Mouse (Mus musculus) hindbrain, embryonic 14.5 days (tissue): ENCODE data around the gene Gsta2. TPM values are rescaled to one million over a fixed set of nuclear protein-coding genes. Genes with fewer than 3 reads are reported as not detected.
"Not testable (repeated sequence)": the region's sequence is repeated elsewhere in the genome, so short reads cannot be mapped to it uniquely, and the experiment has no call there.

Source experiments
- ATAC-seq: fragments of 200-750 bp; cut with Nextera tagmentation; 2 replicates; pipeline ENCODE4 v1.8.0; 2017; ENCODE audit warnings: moderate number of reproducible peaks, mild to moderate bottlenecking, moderate TSS enrichment, moderate library complexity; ENCODE audit not compliant: low FRiP score
- DNase-seq: peaks from one replicate; pipeline ENCODE4 v3.0.0-alpha.2; 2015; ENCODE audit warnings: low spot score
- H3K27ac ChIP-seq: fragments of 300-500 bp; sonication (generic); 2 replicates; pipeline ENCODE4 v1.5.1; 2014; ENCODE audit warnings: mild to moderate bottlenecking, moderate library complexity
- H3K27me3 ChIP-seq: fragments of 300-500 bp; sonication (generic); 2 replicates; pipeline ENCODE4 v1.6.1; 2014; ENCODE audit warnings: mild to moderate bottlenecking, low read length, mixed read lengths; ENCODE audit not compliant: control insufficient read depth, insufficient read depth
- H3K36me3 ChIP-seq: fragments of 300-500 bp; sonication (generic); replicated peaks from 2 replicates; pipeline ENCODE4 v1.6.1; 2014; ENCODE audit not compliant: control insufficient read depth, insufficient read depth
- H3K4me1 ChIP-seq: fragments of 300-500 bp; sonication (generic); replicated peaks from 2 replicates; pipeline ENCODE4 v1.6.1; 2014; ENCODE audit warnings: antibody characterized with exemption, low read length, mixed read lengths; ENCODE audit not compliant: control insufficient read depth, insufficient read depth
- H3K4me2 ChIP-seq: fragments of 300-500 bp; sonication (generic); replicated peaks from 2 replicates; pipeline ENCODE4 v1.6.1; 2014; ENCODE audit warnings: mild to moderate bottlenecking, moderate library complexity
- H3K4me3 ChIP-seq: fragments of 300-500 bp; sonication (generic); replicated peaks from 2 replicates; pipeline ENCODE4 v1.5.1; 2014; ENCODE audit warnings: mild to moderate bottlenecking, low read length
- H3K9ac ChIP-seq: fragments of 300-500 bp; sonication (generic); 2 replicates; pipeline ENCODE4 v1.6.1; 2014
- H3K9me3 ChIP-seq: fragments of 300-500 bp; sonication (generic); 2 replicates; pipeline ENCODE4 v1.6.1; 2016; ENCODE audit warnings: low read length; ENCODE audit not compliant: control insufficient read depth
- WGBS: fragments of 180-500 bp; shearing (Covaris S2); extraction: QIAGEN DNeasy Blood & Tissue Kit; methylation state at CpG from one replicate; pipeline ENCODE4 v1.1.7; 2014; 5-methylcytosine and 5-hydroxymethylcytosine counted together
- polyA plus RNA-seq: library from polyadenylated mRNA; unstranded; fragments of >200 nt; fragmentation: Nextera tagmentation; extraction: Ambion mirVana; gene quantifications from 2 replicates; pipeline ENCODE4 v1.2.1, GENCODE M21; 2014

Gene Gsta2
- polyA plus RNA-seq, 1 experiment from 2014 or later = not detected

DNA sequence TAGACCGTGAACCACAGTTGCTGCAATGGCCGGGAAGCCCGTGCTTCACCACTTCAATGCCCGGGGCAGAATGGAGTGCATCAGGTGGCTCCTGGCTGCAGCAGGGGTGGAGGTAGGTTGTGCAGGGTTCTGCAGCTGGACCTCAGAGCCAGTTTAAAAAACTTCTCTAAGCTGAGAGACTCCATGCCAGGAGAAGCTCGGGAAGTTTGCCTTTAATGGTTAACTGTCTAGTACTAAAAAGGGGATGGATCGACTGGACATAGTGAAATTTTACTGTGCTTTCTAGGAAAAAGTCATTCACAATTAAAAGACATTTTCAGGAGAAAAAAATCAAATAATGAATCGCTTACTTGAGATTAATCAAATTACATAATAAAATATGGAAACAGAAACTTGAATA, 60.8 kb downstream of the Gsta2 start:
- H3K9me3 ChIP-seq, H3K4me2 ChIP-seq, H3K27me3 ChIP-seq, H3K36me3 ChIP-seq, H3K4me3 ChIP-seq, ATAC-seq, DNase-seq, H3K9ac ChIP-seq, H3K27ac ChIP-seq, H3K4me1 ChIP-seq: not testable (repeated sequence)
- WGBS = 89% methylated on average over 5 of the region's 7 CpGs

DNA sequence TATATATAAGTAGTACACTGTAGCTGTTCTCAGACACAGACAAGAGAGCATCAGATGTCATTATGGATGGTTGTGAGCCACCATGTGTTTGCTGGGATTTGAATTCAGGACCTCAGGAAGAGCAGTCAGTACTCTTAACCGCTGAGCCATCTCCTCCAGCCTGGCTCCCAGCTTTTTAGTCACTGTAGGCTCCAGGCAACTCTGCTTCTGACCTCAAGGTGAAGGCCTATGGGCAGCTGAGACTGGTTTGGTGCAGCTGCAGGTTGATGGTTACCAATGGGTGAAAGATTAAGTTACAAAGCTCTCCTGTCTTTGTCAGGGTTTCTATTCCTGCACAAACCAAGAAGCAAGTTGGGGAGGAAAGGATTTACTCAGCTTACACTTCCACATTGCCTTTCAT, 61.9 kb downstream of the Gsta2 start:
- not testable (repeated sequence) for ATAC-seq, H3K4me1 ChIP-seq, H3K9me3 ChIP-seq, DNase-seq, H3K4me2 ChIP-seq, H3K9ac ChIP-seq, H3K27me3 ChIP-seq, H3K27ac ChIP-seq, H3K36me3 ChIP-seq, H3K4me3 ChIP-seq
- WGBS = 67% methylated on average over 1 of the region's 1 CpGs

DNA sequence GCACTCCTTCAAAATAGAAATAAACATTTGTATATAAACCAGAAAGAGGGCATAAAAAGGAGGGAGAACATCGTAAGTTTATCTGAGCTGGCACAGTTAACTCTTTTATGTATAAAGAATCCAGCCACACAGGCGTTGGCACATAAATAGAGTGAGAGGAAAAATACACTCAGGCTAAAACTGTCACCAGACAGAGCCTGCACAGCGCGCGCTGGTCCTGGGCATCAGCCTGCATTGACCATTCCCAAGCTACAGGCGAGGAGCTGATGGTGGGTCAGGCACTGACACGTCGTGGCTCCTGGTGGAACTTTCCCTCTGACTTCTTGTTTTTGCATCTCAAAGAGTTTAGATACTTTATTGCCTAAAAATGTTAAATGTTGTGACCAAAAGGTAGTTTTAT, 63.1 kb downstream of the Gsta2 start:
- H3K4me3 ChIP-seq, DNase-seq, H3K9me3 ChIP-seq, ATAC-seq, H3K4me1 ChIP-seq, H3K9ac ChIP-seq, H3K36me3 ChIP-seq, H3K4me2 ChIP-seq, H3K27ac ChIP-seq, H3K27me3 ChIP-seq: not testable (repeated sequence)
- WGBS = 93% methylated on average over 8 of the region's 8 CpGs

DNA sequence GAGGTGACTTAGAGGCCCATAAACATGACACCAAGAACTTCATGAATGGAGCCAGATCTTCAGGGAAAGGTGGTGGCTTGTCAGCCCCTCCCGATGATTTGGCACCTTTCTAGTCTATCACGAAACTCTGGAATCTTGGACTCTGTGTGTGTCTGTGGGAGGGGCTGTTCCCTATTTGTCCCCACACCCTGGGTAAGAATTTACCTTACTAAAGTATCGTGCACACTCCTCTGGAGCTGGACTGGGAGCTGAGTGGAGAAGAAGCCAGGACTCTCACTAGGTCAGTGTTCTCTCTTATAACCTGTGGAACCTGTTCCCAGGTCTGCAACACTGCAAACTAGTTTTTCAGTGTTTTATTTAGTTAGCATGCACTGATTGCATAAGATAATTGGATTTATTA, 65.9 kb downstream of the Gsta2 start, which contains the start of gene Gm10639:
Gene Gm10639, plus strand, starts transcription at position 201 of the 400 bp plus-strand sequence.
- not testable (repeated sequence) for H3K4me1 ChIP-seq, H3K27me3 ChIP-seq, H3K36me3 ChIP-seq, H3K4me2 ChIP-seq, H3K9me3 ChIP-seq, H3K4me3 ChIP-seq, ATAC-seq, H3K9ac ChIP-seq, DNase-seq, H3K27ac ChIP-seq
- 91% methylated on average over 3 of the region's 3 CpGs for WGBS

DNA sequence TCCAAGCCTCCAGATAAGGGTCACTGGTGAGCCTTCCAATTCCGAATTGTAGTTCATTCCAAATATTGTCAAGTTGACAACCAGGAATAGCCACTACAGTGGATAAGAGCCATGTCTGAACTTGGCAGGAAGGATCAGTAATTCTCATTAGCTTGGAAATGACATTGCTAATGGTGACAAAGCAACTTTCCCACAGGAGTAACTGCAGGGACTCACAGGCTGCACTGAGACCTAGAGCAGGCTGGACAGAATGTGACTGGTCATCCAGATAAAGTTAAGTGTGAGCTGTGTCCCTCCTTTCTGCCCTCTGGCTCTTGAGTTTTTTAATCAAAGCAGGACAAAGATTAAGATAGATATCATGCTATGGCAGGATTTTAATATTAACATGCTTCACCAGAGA, 66.5 kb downstream of the Gsta2 start:
- H3K9me3 ChIP-seq, H3K36me3 ChIP-seq, ATAC-seq, H3K27me3 ChIP-seq, H3K9ac ChIP-seq, H3K4me3 ChIP-seq, H3K27ac ChIP-seq, H3K4me1 ChIP-seq, DNase-seq, H3K4me2 ChIP-seq: not testable (repeated sequence)
- WGBS = 89% methylated on average over 1 of the region's 1 CpGs

DNA sequence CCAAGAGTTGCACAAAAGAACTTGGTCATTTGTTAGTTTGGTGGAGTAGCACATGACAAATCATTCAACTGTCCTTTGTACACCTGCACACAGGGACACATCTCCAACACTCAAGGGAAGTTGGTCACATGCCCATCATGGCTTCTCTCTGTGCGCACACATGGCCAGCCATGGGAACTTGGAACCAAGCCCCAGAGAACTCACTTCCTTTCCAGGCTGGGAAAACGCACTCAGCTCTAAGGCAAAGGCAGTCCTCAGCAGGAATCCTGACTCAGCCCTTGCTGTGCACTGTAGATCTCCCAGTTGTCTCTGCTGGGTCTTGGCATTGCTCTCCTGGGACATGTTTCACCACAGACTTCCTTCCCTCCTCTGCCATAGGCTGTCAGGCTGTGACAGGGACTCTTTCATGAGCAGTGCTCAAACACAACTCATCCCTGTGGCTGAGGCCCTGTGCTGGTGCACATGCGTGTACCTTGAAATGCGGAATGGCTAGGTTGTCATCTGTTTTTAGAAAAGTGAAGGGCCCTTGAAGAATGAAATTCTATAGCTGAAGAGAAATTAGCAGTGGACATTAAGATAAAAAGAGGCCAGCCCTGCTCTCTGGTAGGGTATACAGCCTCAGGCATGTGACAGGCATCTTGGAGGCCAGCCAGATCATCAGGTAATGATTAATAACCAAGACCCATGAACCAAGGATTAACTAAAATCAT, 73.4 kb downstream of the Gsta2 start:
- not testable (repeated sequence) for H3K9me3 ChIP-seq, H3K27ac ChIP-seq, H3K4me2 ChIP-seq, H3K9ac ChIP-seq, H3K36me3 ChIP-seq, H3K4me1 ChIP-seq, ATAC-seq, H3K4me3 ChIP-seq, DNase-seq, H3K27me3 ChIP-seq
- WGBS = 81% methylated on average over 4 of the region's 4 CpGs

Other genes with a start within 250 kb of the Gsta2 start
- gene Fbxo9, start 246.7 kb downstream of the Gsta2 start, polyA plus RNA-seq = 82.1 and 96.8 TPM in 2 replicates
- gene Ick, start 246.6 kb downstream of the Gsta2 start, polyA plus RNA-seq = 34.6 and 38.9 TPM in 2 replicates
- 23.6 and 31.3 TPM in 2 replicates for gene Gsta4, start 173.0 kb downstream of the Gsta2 start, polyA plus RNA-seq
- not detected in 2 replicates for gene Gsta1, start 125.1 kb downstream of the Gsta2 start, polyA plus RNA-seq
- gene Gm3776, start 98.7 kb downstream of the Gsta2 start, polyA plus RNA-seq = not detected in 2 replicates
- not detected in 2 replicates for gene Gm10639, start 65.9 kb downstream of the Gsta2 start, polyA plus RNA-seq
- gene Omt2a, start 41.0 kb downstream of the Gsta2 start, polyA plus RNA-seq = not detected in 2 replicates
- gene Omt2b, start 28.2 kb downstream of the Gsta2 start, polyA plus RNA-seq = not detected in 2 replicates
- gene Dppa5a, start 12.4 kb upstream of the Gsta2 start, polyA plus RNA-seq = 4.5 and 6.0 TPM in 2 replicates
- gene Ooep, start 22.9 kb upstream of the Gsta2 start, polyA plus RNA-seq = 5.0 and 6.5 TPM in 2 replicates
- gene Ddx43, start 40.0 kb upstream of the Gsta2 start, polyA plus RNA-seq = 0.40 and 0.75 TPM in 2 replicates
- gene Cgas, start 87.4 kb upstream of the Gsta2 start, polyA plus RNA-seq = 0.63 and 0.84 TPM in 2 replicates
- gene Mto1, start 92.4 kb upstream of the Gsta2 start, polyA plus RNA-seq = 27.5 and 28.5 TPM in 2 replicates
- 1.4 and 2.0 TPM in 2 replicates for gene Gm17324, start 93.0 kb upstream of the Gsta2 start, polyA plus RNA-seq
- gene Eef1a1, start 133.4 kb upstream of the Gsta2 start, polyA plus RNA-seq = 3,726 and 3,749 TPM in 2 replicates
- gene Slc17a5, start 232.3 kb upstream of the Gsta2 start, polyA plus RNA-seq = 15.5 and 16.7 TPM in 2 replicates